Mouse (Mus musculus): Measurements from ENCODE around the gene Plekha8. TPM values are rescaled to one million over a fixed set of nuclear protein-coding genes. Genes with fewer than 3 reads are reported as not detected.

Plekha8 gene
- polyA plus RNA-seq, 1 experiment from 2014 or later = 16.5 TPM

Other genes starting within 250 kb of the Plekha8 start
- gene Wipf3, start 165.5 kb upstream of the Plekha8 start, polyA plus RNA-seq (2016; fragmentation: Nextera tagmentation; extraction: Ambion mirVana) = 0.30 and 0.50 TPM in 2 replicates
- 47.7 and 66.6 TPM in 2 replicates for gene Scrn1, start 28.6 kb upstream of the Plekha8 start, polyA plus RNA-seq (2016; fragmentation: Nextera tagmentation; extraction: Ambion mirVana)
- 13.0 and 14.2 TPM in 2 replicates for gene Fkbp14, start 2.2 kb downstream of the Plekha8 start, polyA plus RNA-seq (2016; fragmentation: Nextera tagmentation; extraction: Ambion mirVana)
- 14.9 and 28.9 TPM in 2 replicates for gene Mturn, start 86.5 kb downstream of the Plekha8 start, polyA plus RNA-seq (2016; fragmentation: Nextera tagmentation; extraction: Ambion mirVana)
- 2.2 and 2.4 TPM in 2 replicates for gene Znrf2, start 221.8 kb downstream of the Plekha8 start, polyA plus RNA-seq (2016; fragmentation: Nextera tagmentation; extraction: Ambion mirVana)